Mouse (Mus musculus) adrenal gland, adult 18-20 months (tissue): ENCODE measurements at regions not wholly inside any gene's neighbourhood (a gene's known extent, or its start where the extent isn't known, plus 50 kb on each side); places are given as distances from the start of the nearest gene placed in this dataset.

ENCODE experiments used
- DNase-seq, 2 experiments: peaks; one replicate each; pipeline ENCODE4 v3.0.0; 2021 to 2022; ENCODE audit warnings: low spot score in 2 of 2

DNA sequence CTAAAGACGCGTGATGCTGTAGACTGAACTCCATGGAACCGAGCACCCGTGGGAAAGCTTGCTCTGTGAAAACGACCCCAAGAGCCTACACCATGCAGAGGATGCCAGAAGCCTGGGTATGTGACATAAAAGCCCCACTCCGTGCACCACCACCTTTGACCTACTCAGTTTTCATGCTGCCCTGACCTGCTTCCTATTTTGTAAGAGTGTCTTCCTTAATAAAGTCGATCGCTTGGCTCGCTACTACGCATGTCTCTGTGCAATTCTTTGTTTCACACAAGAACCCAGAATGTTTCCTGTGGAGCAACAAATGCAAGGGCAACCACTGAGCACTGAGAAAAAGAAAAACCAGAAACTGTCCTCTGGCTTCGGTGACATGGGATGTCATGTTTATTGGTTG, 60.5 kb downstream of the Sec61b start:
- no peak for DNase-seq

DNA sequence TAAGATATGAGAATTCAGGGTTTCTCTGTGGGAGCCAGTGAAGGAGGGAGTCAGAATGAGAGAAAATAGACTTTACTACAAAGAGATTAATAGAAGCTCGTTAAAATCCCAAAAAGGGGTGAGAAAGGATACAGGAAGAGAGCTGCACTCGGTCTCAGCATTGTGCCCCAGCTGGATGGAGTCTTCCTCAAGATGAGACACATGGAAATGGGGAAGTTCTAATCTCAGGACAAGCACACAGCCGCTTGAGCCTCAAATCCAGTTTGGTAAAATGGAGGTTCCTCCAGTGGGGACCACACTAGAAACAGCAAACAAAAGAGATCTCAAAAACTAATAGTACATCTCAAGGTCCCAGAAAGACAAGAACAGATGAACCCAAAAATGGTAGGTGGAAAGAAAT, 93.2 kb downstream of the Sec61b start:
- DNase-seq = no peak

DNA sequence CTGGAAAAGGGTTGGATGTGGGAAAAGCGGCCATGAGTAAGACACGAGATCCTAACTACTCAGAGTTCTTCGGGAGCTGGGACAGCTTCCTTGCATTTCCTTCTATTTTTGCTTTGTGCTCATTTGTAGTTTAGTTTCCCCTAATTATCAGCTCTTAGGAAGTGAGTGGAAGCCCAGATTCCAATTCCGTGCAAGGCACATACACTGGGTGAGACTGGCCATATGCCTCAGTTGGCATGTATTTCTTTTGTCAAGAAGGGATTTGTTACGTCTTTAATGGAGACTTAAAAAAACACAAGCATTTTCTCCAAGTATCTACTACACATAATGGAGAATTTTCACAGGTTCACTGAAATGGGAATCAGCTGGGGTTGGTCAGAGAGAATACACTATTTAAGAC, 96.4 kb downstream of the Sec61b start:
- DNase-seq = no peak

DNA sequence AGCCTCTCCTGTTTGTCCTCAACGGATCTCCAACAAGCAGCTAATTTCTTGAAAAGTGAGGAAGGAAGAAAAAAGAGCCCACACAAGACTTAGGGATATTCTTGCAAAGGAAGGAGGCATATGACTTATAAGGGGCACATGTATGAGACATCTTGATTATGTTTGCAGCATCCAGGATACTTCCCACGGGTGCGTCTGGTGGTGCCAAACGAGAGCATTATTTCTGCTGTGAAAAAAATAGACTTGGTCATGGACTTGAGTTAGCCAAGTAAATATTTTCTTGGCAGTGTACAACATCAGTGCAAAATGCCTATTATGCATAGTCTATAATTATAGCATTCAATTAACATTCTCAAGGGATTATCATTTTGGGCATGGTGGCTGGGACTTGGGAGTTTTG, 101.6 kb downstream of the Sec61b start:
- no peak for DNase-seq

DNA sequence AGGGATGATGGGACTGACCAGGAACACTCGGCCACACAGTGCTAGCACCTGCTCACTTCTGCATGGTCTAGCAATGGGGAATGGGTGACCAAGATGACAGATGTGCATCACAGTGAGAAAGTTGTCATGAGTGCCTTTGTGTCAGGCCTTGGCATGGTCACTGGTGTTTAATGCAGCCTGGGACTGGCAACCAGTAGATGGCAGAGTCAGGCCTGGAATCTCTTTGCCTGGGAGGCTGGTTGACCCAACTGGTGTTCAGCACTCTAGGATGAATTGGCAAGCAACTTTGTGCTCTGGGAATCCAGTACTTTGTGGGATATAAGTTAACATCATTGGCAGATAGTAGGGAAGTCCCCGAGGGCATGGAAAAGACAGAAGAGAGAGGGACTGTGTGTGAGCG, 103.0 kb downstream of the Sec61b start:
- DNase-seq = peak in 1 of 2 experiments; percentile 22

DNA sequence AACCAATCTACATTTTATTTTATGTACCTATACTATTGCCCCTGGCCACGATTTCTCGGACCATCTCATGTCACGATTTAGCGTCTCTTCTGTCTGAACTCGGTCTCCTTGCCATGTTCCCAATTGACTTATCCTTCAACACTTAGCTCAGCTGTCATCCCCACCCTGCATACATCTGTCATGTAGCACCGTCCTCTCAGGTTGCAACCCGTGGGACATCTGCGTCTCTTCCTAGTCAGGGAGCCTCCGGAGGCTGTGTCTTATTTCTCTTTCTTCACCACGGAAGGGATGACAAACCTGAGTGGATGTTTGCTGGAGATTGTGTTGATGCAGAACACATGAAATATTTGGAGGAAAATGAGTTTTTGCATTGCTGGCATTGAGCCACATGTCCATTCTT, 104.2 kb downstream of the Sec61b start:
- no peak for DNase-seq

DNA sequence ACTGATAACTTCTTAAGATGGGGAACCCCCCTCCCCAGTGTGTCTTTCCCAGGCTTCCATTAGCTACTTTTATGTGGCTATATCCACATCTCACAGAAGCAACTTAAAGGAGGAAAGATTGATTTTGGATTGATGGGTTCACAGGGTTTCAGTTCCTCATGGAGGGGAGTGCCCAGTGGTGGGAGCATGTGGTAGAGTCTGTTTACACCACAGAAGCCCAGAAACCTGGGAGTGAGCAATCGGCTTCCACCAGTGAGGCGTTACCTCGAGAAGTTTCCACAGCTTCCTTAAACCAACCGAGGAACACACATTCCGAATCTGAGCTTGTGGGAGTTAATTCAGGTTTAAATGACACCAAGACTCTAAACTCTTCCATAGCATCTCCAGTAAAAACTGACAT, 106.1 kb downstream of the Sec61b start:
- DNase-seq = no peak

DNA sequence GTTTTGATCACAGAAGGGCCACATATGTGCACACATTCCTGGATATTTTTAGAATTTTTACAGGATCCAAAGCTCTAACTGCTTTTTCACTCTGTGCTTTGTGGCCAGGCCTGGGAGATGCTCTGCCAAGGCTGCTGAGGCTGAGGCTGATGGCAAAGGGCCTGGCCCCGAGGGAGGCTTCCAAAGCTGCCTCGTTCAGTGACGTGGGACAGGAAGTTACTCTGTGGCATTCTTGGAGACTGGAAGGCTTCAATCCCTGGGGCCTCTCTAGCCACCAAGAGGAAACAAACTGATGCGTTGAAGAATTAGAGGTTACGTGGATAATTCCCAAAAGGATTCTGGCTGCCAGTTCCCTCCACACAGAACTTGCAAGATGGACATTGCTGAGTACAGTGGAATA, 112.8 kb downstream of the Sec61b start:
- DNase-seq = no peak

DNA sequence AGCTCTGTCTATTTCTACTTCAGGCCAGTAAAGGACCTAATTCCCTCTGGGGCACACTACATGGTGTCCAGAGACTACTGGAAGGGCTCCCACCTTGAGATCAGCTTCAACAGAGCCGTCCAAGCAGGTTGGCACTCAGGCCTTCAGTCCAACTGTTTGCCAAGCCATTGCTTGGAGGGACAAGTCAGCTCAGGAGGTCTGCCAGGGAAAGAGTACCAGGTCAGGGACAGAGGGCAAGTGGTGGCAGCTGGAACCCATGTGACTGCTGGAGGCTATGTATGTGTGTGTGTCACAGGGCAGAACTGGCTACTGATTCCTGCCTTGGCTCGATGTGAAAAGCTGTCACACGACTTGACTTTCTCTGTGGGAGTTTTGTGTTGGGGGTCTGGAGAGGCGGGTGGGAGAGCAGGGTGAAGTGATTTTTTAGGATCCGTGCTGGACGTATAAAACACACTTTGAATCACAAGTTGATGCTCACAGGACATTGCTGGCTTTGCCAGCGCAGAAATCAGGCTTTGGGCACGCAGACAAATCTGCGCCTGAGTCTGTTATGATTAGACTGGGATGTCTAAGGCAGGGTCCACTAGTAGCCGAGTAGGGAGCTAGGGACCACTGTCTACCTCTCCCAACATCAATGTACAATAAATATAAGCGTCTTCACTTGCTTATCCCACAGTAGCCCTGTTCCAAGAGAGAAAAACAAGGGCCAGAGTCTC, 118.0 kb downstream of the Sec61b start:
- peak in 1 of 2 experiments; percentile 12 for DNase-seq

DNA sequence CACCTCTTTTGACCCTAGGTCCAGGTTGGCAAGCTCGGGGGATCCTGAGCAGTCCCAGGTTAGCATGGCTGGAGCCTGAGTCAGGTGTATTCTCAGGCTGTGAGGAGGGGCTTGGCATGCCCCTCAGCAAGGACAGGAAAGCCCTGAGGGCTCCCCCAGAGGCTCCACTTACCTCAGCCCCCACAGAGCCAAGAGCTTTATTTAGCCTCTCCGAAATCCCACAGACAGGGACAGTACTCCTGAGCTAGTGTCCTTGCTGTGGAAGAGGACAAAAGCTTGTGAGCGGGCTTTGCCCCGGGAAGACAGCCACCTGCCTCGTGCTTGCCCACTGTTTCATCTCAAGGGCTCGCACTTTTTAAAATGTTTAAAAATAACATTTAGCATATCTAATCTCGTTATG, 118.7 kb downstream of the Sec61b start:
- DNase-seq = no peak

DNA sequence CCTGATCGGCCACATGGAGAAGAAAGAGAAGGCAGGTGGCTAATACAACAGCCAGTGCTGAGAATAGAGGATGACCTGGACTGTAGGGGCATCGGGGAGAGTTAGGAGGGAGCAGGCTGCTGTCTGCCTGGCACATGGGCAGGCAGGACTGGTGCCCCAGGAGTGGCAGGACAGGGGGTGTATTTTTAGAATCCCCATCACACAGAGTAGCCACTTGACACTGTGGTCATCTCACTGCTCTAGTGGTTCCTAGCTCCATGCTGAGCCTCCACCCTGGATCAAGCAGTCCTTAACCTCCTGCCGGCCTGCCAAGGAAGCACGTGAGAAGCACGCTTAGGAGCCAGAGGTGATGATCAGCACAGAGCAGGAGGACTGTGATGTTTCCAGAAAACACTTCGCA, 119.7 kb downstream of the Sec61b start:
- DNase-seq = no peak

DNA sequence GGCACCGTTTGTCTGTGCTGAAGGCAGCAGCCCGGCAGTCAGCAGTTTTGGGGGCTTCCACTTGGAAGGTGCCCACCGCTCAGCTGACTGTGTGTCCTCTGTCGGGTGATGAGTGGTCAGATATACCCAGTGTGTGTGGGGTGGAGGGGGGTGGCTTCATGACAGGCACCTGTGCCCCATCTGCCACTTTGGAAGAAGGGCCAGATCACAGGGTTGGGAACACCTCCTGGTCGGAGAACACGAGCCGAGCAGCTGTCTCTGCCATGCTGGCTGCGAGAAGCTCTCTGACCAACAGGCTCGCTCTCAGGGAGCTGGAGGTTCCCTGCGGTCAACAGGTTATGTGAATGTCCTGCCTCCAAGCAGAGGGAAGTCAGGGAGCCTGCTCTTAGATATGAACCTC, 121.4 kb downstream of the Sec61b start:
- no peak for DNase-seq

DNA sequence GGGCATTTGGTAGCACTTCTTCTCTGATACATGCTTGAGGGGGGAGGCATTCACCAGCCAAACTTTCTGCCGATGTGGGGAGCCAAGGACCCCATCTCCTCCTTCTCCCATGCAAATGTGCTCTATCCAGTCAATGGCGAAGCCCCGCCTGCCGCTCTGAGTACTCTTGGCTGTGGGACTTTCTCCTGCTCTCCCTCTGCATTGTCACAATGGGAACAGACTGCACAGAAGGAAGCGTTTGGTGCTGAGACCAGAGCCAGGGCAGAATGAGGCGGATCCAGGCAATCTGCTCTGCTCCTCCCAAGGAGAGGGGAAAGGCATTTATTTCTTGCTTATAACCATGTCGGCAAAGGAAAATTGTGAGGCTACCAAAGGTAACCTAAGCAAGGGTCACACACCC, 123.1 kb downstream of the Sec61b start:
- DNase-seq = no peak

DNA sequence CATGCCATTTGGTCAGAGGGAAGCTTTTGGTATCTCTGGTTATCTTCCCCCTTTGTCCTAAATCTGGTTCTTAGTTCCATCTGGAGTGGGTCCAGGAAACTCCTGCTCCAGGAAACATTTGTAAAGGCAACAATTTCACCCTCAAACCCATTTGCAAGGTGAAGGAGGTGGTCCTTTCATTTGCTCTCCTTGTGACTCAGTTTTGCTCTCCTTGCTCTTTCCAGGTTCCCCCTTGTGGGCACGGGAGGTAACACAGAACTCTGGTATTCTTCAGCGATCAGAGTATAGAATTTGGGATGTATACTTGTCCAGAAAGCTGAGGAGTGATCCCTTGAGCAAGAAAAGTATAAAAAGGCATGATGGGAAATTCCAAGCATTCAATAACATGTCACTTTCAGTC, 123.8 kb downstream of the Sec61b start:
- DNase-seq = no peak

DNA sequence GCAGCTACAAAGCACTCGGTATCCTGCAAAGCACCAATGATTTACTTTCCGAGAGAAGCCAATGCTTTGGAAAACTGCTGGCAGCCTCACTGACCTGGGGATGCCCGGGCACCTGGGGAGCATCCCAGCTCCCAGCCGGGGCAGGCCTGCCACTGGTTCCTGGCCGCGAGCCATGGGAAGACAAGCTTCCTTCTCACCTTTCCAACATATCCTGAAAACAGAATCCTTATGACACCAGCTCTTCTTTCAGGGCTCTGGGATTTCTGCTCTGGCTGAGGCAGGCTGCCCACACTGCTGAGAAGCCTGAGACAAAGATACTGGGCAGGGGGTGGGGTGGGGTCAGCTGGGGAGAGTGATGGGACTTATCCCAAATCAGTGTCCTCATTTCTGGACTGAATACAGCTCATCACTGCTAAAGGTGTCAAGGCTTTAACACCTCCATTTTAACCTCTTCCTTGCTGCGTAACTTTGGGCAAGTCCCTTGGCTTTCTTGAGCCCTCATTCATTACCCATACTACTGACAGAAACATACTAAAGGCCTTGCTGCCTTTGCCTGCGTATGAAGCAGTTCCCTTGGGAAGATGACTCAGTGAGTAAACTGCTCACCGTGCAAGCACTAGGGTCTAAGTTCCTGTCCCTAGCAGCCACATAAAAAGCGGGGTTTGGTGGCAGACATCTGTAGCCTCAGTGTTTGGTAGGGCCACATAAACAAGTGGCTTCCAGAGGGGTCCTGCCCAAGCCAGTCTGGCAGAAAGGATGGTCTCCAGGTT, 127.0 kb downstream of the Sec61b start:
- no peak for DNase-seq

DNA sequence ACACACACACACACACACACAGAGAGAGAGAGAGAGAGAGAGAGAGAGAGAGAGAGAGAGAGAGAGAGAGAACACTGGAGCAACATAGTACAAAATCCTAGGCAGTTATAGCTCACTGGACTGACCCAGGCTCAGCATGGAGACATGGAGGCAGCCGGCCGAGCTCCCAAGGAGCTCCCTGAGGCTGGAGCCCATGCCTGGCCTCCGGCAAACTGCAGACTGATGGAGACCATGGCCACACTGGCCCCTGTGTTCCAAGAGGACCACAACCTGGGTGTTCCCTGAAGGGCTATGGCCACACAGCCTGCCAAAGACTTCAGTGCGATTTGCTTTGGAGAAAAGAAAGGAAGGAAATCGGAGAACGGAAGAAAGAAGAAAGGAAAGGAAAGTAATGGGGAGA, 128.9 kb downstream of the Sec61b start:
- DNase-seq = peak in 1 of 2 experiments; percentile 17

DNA sequence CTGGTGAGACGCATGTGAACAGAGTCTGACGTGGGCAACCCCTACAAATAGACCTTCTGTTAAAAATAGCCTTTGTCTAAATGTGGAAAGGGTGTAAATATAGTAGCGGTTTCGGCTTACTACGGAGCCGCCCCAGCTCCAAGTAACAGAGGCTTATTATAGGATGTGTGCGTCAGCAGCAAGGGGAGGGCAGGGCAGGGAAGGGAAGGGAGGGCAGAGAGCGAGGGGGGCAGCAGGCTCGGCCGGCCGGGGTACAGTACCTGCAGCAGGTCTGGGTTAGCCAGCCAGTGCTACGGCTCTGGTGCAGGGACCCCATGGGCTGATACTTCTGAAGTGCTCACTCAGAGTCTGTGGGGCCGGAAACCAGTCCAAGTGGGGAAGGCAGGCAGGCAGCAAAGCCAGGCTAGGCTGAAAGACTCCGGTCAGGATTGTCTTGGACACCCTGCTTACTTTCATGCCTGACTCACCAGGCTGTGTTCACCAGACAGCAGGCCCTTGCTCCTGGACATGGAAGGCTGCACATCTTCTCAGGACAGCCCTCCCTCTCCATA, 129.5 kb downstream of the Sec61b start:
- peak; percentile 25 to 47 for DNase-seq

DNA sequence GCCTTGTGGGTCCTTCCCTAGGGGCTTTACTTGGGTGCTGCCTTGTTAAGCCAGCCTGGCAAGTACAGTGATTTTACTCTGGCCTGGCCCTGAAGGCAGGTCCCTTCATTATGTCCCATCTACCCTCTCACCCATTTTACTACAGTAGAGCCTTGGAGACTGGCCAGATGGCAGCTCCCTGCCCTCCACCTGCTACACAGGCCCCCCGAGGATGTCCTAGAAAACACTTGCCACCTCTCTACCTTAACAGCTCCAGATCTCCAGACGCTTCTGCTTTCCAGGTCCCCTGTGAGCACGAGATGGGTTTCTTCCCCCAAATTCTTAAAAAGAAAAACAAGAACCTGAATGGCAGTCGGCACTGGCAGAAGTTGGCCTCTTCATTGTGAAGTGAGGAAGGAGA, 131.2 kb downstream of the Sec61b start:
- DNase-seq = no peak

DNA sequence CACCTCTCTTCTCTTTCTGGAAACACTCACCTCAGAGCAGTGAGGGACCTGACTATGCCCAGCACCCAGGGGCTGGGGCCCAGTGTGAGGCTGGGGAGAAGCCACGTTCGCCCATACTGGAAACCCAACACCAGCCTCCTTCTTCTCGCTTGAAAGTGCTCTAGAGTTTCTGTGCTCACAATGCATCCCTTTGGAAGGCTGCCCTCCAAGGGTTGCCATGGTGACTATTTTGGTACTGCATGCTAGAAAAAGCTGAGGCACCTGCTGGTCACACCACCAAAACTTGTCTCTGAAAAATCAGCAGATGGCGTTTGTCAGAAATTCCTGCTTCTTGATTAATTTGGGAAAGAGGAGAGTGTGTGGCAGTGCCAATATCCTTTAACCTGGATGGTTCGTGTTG, 134.2 kb downstream of the Sec61b start:
- DNase-seq = no peak

DNA sequence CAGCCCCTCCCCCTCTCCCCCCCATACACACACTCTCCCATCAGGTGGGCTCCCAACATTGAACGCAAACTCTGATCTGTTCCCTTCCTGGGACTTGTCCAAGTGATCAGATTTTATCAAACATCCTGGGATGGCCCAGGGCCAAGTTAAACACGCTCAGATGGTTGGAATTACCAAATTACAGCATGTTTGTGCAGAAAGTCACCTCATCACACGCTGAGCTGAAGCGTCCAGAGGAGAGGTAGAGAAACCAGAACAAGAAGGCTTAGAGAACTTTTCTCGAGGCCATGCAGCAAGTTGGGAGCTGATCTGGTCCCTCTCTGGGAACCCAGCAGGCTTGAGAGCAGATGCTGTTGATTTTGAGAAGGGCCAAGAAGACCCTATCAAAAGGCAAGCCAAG, 136.5 kb downstream of the Sec61b start:
- no peak for DNase-seq

DNA sequence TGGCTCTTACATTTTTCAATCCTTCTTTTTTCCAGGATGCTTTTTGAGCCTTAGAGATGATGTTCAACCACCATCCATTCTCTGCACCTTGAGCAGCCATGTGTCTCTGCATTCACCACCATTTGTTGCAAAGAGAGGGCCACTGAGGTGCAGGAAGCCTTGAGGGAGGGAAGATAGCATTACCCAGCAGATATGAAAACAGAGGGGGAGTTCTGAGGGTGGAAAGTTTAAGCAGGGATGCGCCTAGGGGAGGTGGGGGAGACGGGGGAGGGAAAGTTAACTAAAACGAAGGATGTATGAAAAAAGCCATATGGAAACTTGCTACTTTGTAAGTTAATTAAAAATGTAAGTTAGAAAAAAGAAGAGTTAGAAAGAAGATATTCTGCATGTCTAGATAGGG, 142.1 kb downstream of the Sec61b start:
- no peak for DNase-seq

DNA sequence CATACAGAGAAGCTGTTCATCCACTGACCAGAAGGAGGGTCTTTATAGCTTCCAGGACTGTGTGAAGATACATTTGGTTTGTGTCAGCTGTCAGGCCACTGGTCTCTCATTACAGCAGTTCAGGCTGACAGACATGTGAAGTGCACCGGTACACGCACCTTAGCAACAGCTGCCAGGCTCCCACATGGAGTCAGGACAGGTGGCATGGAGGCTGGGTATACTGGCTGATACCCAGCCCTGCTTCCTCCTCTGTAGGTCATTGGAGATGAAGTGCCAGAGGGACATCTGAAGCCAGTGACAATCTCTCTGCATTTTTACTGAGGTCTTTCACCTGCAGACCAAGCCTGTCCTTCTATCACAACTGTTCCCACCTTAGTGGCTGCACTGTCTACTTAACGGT, 146.2 kb downstream of the Sec61b start:
- DNase-seq = no peak
